Mouse (Mus musculus) B cell, adult 2 months (primary cell): ENCODE measurements around the gene Gabarap.

ENCODE experiments used
- DNase-seq, 2 experiments: peaks; one replicate each; pipeline ENCODE4 v3.0.0; 2022

Gene Gabarap

GRCm38 (mm10) chr11:69970222-69970621 lies 20.7 kb upstream of the Gabarap start:
- DNase-seq, result no peak

DNA sequence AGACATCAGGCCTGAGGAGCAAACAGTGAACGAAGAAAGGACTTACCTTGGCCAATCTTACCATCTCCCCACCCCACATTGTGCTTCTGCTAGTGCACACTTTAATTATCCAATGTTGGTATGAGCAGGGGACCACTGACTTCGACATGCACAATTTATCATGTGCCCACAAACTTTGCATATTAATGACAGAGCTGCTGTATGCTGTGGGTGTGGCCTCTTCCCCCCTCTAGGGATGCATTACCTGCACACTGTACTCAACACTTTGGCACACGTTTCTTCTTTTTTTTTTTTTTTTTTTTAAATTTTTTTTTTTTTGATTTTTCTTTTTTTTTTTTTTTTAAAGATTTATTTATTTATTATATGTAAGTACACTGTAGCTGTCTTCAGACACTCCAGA lies 20.2 kb upstream of the Gabarap start:
- DNase-seq, result peak; percentile 23 to 37

DNA sequence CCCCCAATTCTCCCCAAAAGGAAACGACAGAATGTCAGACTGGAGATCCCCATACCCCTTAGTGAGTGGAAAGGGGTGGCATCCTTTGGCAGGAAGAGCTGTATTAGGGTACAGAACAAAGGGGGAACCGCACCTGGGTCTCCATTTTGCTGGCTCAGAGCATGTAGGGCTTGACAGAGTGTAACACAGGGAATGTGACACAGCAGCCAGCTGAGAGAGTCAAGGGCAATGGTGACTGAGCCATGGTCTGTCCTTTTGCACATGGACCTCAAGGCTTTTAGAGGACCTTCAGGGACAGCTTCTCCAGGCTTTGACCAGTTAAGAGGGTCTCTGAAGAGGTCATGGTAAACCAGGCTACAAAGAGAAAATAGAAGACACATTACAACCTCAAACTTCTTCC lies 16.0 kb upstream of the Gabarap start:
- DNase-seq, result no peak

DNA sequence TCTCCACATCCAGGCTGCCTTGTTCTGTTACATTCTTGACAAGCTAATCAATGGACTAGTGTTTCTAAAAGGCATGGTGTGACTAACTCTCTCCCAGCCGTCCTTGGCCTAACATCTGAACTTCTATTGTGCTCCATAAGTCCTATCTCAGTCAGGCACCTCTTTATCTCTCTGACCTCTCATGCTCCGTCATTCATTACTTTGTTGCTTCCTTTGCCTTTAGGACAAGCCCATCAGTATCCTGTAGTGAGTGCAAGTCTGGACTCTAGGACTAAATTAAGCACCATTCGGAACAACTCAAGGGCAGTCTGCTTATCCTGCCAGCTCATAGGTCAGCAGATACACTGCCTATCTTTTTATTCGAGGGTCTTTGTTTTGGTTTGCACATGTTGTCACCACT lies 14.7 kb upstream of the Gabarap start:
- DNase-seq, result no peak

DNA sequence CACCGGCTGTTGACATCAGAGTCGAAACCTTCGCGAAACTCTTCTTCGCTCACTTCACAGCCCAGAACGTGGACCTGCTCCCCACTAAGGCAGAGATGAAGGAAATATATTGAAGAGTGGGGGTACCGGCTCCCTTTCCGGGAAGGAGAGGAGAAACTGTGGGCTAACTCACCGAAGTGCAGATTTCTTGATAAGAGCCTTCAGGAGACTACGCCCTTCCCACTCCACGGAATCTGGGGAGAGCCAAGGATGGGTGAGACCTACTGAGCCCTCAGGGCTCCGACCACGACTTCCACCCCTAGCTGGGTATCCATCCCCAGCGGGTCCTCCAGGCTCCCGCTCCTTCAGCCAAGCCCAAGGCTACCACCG lies 11.1 kb upstream of the Gabarap start:
- no peak for DNase-seq

GRCm38 (mm10) chr11:69980196-69981140 lies 10.5 kb upstream of the Gabarap start:
- DNase-seq, result peak; percentile 96 to 97

GRCm38 (mm10) chr11:69981141-69981762 lies 9.7 kb upstream of the Gabarap start, which contains the start of gene Ctdnep1:
Gene Ctdnep1 (plus strand): TSS chr11:69981156.
- DNase-seq, result no peak

- no peak for DNase-seq
Observed at GRCm38 (mm10) chr11:69982225-69982624, 8.7 kb upstream of the Gabarap start, which contains the start of gene Elp5. Gene Elp5 (minus strand): TSS chr11:69982517.

DNA sequence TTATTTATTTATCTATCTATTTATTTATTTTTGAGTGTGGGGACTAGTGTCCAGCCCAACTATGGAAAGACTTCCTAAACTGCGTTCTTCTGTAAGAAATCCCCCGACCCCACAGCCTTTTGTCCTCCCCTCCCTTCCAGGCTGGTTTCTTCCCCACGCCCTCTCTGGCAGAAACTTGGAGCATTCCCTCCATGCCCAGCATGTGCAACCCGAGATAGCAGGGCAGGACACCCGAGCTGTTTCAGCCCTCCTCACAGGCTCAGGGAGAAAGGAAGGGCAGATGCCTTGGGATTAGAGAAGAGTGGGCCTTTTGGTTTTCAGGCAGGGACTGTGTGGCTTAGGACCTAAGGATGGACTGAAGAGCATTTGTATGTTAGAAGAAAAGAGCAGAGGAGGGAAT lies 8.1 kb upstream of the Gabarap start:
- no peak for DNase-seq

- DNase-seq, result no peak
Observed at GRCm38 (mm10) chr11:69983377-69983776, 7.6 kb upstream of the Gabarap start.

GRCm38 (mm10) chr11:69984431-69984830 lies 6.5 kb upstream of the Gabarap start:
- DNase-seq, result no peak

- no peak for DNase-seq
Observed at GRCm38 (mm10) chr11:69989949-69990348, 994 bp upstream of the Gabarap start.

GRCm38 (mm10) chr11:69991711-69992110 lies 768 bp downstream of the Gabarap start:
- DNase-seq, result no peak

- DNase-seq, result no peak
Observed at GRCm38 (mm10) chr11:69992396-69992795, 1.5 kb downstream of the Gabarap start.

GRCm38 (mm10) chr11:69992932-69993331 lies 2.0 kb downstream of the Gabarap start:
- no peak for DNase-seq

GRCm38 (mm10) chr11:69994401-69995090 lies 3.6 kb downstream of the Gabarap start:
- DNase-seq, result no peak

GRCm38 (mm10) chr11:69995391-69995960 lies 4.5 kb downstream of the Gabarap start, which contains the start of gene Phf23:
Gene Phf23 (plus strand): TSS chr11:69995777.
- DNase-seq, result peak; percentile 93 to 95

DNA sequence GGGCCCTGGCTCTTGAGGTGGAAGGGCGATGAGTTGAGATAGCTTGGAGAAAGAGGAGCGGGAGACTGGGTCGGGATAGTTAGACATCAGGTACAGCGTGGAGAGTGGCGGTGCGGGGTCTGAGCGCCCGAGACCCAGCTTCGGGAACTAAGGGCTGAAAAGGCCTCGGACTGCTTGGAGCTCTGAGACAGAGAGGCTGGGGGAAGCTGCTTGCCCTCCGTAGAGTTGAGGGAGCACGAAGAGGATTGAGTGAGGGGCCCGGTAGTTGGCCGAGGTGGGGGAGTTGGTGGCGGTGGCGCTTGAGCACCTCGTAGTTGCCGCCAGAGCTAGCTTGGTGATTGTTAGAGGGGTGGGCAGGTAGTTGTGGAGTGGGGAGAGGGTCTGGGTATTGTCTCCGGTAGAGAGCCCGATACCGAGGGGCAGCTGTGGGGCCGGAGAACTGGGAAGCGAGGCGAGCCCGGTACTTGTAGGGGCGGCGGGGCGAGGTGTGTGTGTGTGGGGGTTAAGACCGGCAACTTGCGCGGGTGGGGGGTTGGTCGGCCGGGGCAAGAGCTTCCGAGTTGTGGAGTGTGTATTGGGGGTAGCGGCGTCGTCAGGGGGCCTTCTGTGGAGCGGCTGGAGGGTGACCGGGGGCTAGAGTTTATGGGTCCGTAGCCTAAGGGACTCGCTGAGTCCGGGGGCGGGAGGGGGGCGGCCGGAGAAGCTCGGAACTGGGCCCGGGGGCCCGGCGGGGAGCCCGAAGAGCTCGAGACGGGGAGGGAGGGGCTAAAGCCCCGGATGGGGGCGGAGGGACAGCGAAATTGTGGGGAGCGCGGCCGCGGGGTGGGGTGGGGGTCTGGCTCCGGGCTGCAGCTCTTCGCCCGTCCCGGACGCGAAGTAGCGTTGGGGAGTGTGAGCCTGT lies 5.5 kb downstream of the Gabarap start:
- DNase-seq, result peak; percentile 60 to 62

DNA sequence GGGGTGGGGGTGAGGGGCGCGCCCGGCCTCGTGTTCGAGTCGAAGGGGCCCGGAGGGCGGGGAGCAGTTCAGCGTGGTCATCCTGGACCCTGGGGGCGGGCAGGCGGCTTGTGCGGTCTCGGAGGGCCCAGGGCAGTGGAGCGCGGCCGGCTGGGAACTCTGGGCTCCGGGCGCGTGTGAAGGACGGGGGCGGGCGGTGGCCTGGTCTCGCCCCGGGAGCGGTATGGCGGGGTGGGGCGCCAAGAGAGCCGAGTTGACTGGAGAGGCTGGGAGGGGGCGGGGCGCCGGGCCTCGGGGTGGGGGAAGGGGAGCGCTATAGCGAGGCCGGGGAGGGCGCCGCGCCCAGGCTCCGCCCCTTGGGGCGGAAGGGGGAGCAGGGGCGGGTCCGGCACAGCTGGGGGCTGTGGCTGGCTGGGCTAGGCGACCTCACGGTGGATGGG lies 6.1 kb downstream of the Gabarap start:
- peak; percentile 86 to 90 for DNase-seq

- DNase-seq, result no peak
Observed at GRCm38 (mm10) chr11:69998567-69999491, 7.9 kb downstream of the Gabarap start.

DNA sequence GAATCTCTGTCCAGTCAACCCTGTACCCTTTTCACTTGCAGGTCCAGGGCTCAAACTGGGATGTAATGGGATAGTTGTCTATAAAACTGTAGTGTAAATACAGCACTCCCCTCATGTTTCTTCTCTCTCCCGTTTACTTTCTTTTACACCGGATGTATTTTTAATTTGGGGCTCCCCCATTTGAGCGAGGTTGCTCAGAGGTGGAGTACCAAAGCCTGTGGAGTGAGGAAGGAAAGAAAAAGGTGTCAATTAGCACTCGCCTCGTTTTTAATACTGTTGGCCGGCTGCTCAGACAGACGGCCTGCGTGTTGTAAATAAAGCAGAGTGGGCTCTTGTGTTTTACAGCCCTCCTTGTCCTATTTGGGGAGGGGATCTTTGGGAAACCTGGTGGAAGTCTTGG lies 8.7 kb downstream of the Gabarap start:
- DNase-seq, result no peak
